Mouse (Mus musculus) stomach, embryonic 15.5 days (tissue): ENCODE results near the gene Pnpla3. TPM values are rescaled to one million over a fixed set of nuclear protein-coding genes. Genes with fewer than 3 reads are reported as not detected.

Experiments used
- ATAC-seq: fragments of 200-750 bp; cut with Nextera tagmentation; 2 replicates; pipeline ENCODE4 v1.8.0; 2017; ENCODE audit warnings: low read depth, moderate number of reproducible peaks, moderate TSS enrichment; ENCODE audit not compliant: insufficient read depth, low FRiP score
- H3K27ac ChIP-seq: fragments of 300-500 bp; sonication (generic); 2 replicates; pipeline ENCODE4 v1.5.1; 2015; ENCODE audit warnings: mild to moderate bottlenecking, inconsistent platforms
- H3K27me3 ChIP-seq: fragments of 300-500 bp; sonication (generic); replicated peaks from 2 replicates; pipeline ENCODE4 v1.6.1; 2015; ENCODE audit warnings: inconsistent platforms
- H3K36me3 ChIP-seq: fragments of 300-500 bp; sonication (generic); 2 replicates; pipeline ENCODE4 v1.6.1; 2015; ENCODE audit warnings: inconsistent platforms
- H3K4me1 ChIP-seq: fragments of 300-500 bp; sonication (generic); 2 replicates; pipeline ENCODE4 v1.6.1; 2015; ENCODE audit warnings: inconsistent platforms
- H3K4me2 ChIP-seq: fragments of 300-500 bp; sonication (generic); 2 replicates; pipeline ENCODE4 v1.6.1; 2015; ENCODE audit warnings: mild to moderate bottlenecking, inconsistent platforms
- H3K4me3 ChIP-seq: fragments of 300-500 bp; sonication (generic); replicated peaks from 2 replicates; pipeline ENCODE4 v1.5.1; 2015; ENCODE audit warnings: inconsistent platforms
- H3K9ac ChIP-seq: fragments of 300-500 bp; sonication (generic); 2 replicates; pipeline ENCODE4 v1.6.1; 2015; ENCODE audit warnings: inconsistent platforms
- H3K9me3 ChIP-seq: fragments of 300-500 bp; sonication (generic); 2 replicates; pipeline ENCODE4 v1.6.1; 2016; ENCODE audit warnings: inconsistent platforms
- WGBS: fragments of 180-500 bp; shearing (Covaris S2); methylation state at CpG from one replicate; pipeline ENCODE4 v1.1.7; 2015; 5-methylcytosine and 5-hydroxymethylcytosine counted together
- polyA plus RNA-seq: library from polyadenylated mRNA; unstranded; fragments of >200 nt; fragmentation: Nextera tagmentation; extraction: Ambion mirVana; gene quantifications from 2 replicates; pipeline ENCODE4 v1.2.1, GENCODE M21; 2015

Pnpla3 gene
- polyA plus RNA-seq, 1 experiment from 2014 or later: 0.85 TPM

DNA sequence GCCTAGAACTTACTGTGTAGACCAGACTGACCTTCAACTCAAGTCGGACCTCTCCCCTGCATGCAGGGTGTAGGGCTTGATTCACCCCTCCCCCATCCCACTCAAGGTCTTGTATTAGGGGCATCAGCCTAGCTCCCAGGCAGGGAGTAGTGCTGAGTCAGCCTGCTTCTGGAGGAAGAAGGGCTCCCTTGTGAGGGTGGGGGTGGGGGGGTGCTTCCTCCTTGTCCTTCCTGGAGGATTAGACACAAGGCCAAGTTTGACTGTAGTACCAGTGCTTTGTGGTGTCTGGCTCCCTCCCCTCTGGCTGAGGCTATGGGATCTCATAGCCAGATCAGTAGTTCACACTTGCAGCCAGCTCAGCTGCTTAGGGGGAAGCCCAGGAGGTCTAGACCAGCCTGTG lies 16.3 kb downstream of the Pnpla3 start:
- no peak for ATAC-seq
- Histone ChIP-seq H3K4me2 (no peak overlapping the region), H3K27me3 (no peaks in the 10 kb centered on the region), H3K9me3 (no peaks in the 10 kb centered on the region), H3K9ac (no peak overlapping the region), H3K4me1 (0 out of 2 replicates have a peak, but pooled peaks cover 3% of the 10 kb centered on the region), H3K27ac (no peak overlapping the region), H3K4me3 (no peak overlapping the region), H3K36me3 (no peaks in the 10 kb centered on the region)
- WGBS: 13% methylated on average over 1 of the region's 1 CpGs

DNA sequence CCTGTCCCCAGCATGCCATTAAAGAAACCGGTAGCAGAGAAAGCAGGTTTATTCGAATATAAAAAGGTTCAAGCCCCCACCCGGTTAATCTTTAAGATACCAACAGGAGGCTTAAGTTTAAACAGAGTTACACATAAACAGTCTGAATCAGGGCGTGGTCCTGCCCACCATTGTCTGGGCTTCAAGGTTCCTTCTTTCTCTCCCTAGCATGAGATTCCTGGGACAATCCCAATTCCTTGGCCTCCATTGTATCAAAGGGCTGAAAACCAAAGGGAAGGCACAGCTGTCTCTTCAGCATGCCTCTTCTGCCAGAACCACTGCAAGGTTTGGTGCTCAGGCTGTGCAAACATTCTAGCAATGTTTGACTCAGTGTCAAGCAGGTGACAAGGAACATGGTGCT lies 18.6 kb downstream of the Pnpla3 start:
- Histone ChIP-seq H3K4me3 (no peak overlapping the region), H3K27ac (no peak overlapping the region), H3K36me3 (no peaks in the 10 kb centered on the region), H3K4me1 (0 out of 2 replicates have a peak, but pooled peaks cover 3% of the 10 kb centered on the region), H3K9ac (no peak overlapping the region), H3K27me3 (no peaks in the 10 kb centered on the region), H3K9me3 (no peaks in the 10 kb centered on the region), H3K4me2 (no peak overlapping the region)
- 46% methylated on average over 4 of the region's 4 CpGs for WGBS
- ATAC-seq: no peak

DNA sequence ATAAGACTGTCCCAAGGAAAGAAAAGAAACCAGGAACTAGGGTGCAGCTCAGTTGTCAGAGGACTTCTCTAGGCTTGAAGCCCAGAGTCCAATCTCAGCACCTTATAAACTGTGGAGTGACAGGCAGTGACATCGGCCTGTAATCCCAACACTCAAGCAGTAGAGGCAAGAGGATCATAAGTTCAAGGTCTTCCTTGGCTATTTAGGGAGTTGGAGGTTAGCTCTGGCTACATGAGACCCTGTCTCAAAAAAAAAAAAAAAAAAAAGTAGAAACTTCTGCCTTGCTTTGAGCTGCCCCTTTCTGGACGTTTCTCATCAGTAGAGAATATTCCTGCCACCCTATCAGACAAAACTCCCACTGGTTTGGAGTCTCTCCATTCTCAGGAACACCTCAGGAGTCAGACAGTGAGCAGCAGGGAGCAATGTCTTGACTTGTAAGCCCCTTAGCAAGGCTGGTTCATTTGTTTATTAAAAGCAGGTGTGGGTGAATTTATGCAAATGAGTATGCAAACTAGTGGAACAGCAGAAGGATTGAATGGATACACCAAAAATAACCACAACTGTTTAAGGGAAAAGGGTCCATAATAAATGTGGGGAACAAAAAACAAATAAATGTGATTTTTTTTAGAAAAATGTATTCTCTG lies 21.4 kb downstream of the Pnpla3 start:
- WGBS: 49% methylated on average over 2 of the region's 2 CpGs
- no peak for ATAC-seq
- H3K4me1 ChIP-seq: peaks cover 4% of the 10 kb centered on the region; the same call in 1 of the 2 replicates
- no peak overlapping the region for H3K4me2 ChIP-seq
- H3K9ac ChIP-seq: no peak overlapping the region
- H3K4me3 ChIP-seq: no peak overlapping the region
- H3K36me3 ChIP-seq: no peaks in the 10 kb centered on the region
- no peak overlapping the region for H3K27ac ChIP-seq
- no peaks in the 10 kb centered on the region for H3K9me3 ChIP-seq
- no peaks in the 10 kb centered on the region for H3K27me3 ChIP-seq

DNA sequence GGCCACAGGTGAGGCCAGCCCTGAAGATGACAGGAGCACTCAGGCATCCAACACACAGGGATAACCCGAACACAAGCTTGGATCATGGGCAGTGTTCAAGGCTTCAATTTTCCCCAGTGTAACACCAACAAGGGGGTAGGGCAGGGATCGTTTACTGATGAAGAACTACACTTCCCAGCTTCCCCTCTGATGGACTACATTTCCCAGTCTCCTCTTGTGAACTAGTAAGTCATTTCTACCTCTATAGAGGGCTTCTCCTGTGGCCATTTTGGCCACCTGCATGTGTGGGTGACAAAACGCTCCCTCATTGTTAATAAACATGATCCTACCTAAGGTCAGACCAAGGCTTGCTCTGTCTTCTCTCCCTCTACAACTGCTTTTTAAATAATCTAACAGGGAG lies 22.2 kb downstream of the Pnpla3 start:
- peaks cover 4% of the 10 kb centered on the region; the same call in 1 of the 2 replicates for H3K4me1 ChIP-seq
- H3K4me2 ChIP-seq: no peak overlapping the region
- H3K9ac ChIP-seq: no peak overlapping the region
- no peaks in the 10 kb centered on the region for H3K9me3 ChIP-seq
- 39% methylated on average over 3 of the region's 3 CpGs for WGBS
- no peak for ATAC-seq
- no peak overlapping the region for H3K27ac ChIP-seq
- no peaks in the 10 kb centered on the region for H3K27me3 ChIP-seq
- no peak overlapping the region for H3K4me3 ChIP-seq
- no peaks in the 10 kb centered on the region for H3K36me3 ChIP-seq

DNA sequence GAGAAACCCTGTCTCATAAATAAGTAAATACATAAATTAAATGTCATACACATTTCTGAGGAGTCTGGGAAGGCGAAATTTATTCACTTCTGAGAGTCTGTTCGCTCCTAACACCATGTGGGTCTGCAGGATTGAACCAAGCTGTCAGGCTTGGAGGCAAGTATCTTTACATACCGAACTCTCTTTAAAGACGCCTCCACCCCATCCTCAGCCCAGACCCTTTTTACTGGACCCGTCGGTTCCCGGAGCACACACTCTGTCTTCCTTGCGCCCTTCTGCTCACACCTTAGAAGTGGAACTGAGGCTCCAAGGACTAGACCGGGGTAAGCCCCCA lies 24.1 kb downstream of the Pnpla3 start:
- Histone ChIP-seq H3K4me3 (peak overlapping the region; percentile 77), H3K27me3 (no peaks in the 10 kb centered on the region), H3K9me3 (no peaks in the 10 kb centered on the region), H3K9ac (peak overlapping the region; percentile 24; the same call in 1 of the 2 replicates), H3K27ac (peak overlapping the region; percentile 94), H3K4me2 (peak overlapping the region; percentile 62), H3K36me3 (0 out of 2 replicates have a peak, but pooled peaks cover 2% of the 10 kb centered on the region), H3K4me1 (peaks cover 4% of the 10 kb centered on the region; the same call in 1 of the 2 replicates)
- WGBS: 2% methylated on average over 9 of the region's 9 CpGs
- ATAC-seq: no peak

DNA sequence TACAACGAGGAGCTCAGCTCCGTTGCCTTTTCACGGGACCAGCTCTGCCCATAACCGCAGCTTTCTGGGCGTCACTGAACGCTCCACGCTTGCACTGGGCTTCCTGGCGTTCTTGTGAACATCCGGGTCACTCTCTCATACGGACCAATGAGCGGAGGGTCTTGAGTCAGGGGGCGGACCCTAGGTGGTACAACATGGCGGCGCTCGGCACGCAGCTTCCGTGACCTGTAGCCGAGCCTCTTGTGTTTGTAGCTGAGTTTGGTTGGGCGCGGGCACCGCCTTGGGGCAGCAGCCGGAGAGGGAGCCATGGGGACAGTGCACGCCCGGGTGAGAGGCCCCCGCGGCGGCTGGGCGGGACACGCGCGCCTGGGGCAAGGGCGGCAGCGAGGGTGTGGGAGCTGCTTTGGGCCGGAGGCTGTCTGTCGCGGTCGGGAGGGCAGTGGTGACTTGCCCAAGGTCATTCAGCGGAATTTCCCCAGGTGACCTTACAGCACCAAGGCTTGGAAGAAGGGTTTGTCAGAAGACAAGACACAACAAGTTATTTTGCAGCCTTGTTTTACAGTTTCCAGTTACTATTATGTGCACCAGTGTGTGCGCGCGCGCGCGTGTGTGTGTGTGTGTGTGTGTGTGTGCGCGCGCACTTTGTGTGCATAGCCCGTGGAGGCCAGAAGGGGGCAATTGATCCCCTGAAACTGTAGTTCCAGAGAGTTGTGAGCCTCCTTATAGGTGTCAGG lies 24.6 kb downstream of the Pnpla3 start, which contains the start of gene Samm50:
Gene Samm50 (plus strand): TSS at position 184 of the 734 bp plus-strand sequence.
- Histone ChIP-seq H3K36me3 (peaks cover 6% of the 10 kb centered on the region), H3K9ac (peak within 1 kb of the TSS; percentile 60), H3K9me3 (no peaks in the 10 kb centered on the region), H3K27me3 (no peaks in the 10 kb centered on the region), H3K4me3 (peak within 1 kb of the TSS; percentile 77), H3K27ac (peak within 1 kb of the TSS; percentile 94), H3K4me2 (peak within 1 kb of the TSS; percentile 62), H3K4me1 (peaks cover 4% of the 10 kb centered on the region; the same call in 1 of the 2 replicates)
- 6% methylated on average over 48 of the region's 48 CpGs for WGBS
- peak; percentile 96 for ATAC-seq

DNA sequence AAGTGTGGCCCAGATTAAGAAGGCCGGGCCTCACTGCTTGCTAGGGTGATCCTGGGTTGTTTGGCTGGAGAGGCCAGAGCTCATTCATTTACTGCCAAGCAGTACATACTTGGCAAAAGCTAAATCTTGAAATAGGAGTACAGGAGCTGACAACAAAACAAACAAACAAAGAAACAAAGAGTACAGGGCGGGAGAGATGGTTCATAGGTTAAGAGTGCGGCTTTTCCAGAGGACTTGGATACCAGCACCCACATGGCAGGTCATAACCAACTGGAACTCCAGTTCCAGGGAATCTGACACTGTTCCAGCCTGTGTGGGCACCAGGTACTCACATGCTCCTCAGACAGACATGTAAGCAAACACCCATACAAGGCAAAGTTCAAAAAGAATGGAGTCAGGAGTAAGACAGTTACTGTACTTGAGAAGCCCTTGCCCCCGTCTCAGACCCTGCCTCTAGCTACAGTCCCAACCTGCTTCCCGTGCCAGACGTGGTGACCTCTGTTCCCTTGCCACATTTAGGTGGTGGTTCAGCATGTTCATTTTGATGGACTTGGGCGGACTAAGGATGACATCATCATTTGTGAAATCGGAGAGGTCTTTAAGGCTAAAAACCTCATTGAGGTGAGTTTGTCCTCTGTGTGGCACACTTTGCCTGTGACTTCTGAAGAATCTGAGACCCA lies 29.0 kb downstream of the Pnpla3 start:
- Histone ChIP-seq H3K36me3 (peaks cover 47% of the 10 kb centered on the region), H3K9me3 (no peaks in the 10 kb centered on the region), H3K4me1 (peaks cover 4% of the 10 kb centered on the region; the same call in 1 of the 2 replicates), H3K9ac (no peak overlapping the region), H3K4me3 (no peak overlapping the region), H3K4me2 (no peak overlapping the region), H3K27me3 (no peaks in the 10 kb centered on the region), H3K27ac (no peak overlapping the region)
- WGBS: 86% methylated on average over 8 of the region's 8 CpGs
- ATAC-seq: no peak

DNA sequence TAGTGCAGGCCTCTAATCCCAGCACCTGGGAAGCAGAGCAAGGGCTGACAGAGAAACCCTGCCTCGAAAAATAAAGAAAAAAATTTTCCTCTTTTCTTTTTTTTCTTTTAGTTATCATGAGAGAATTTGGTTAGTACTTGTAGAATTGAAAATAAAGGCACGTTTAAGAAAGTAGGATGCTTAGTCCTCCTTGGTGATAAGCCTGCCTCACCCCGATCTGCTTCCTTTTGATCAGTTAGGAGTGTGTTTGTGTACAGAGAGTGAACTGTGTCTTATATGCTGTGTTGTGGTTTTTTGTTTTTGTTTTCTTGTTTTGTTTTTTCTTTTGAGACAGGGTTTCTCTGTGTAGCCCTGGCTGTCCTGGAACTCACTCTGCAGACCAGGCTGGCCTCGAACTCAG lies 39.7 kb downstream of the Pnpla3 start:
- ATAC-seq: no peak
- no peaks in the 10 kb centered on the region for H3K4me1 ChIP-seq
- no peak overlapping the region for H3K9ac ChIP-seq
- H3K27me3 ChIP-seq: no peaks in the 10 kb centered on the region
- H3K4me3 ChIP-seq: no peak overlapping the region
- H3K27ac ChIP-seq: no peak overlapping the region
- no peaks in the 10 kb centered on the region for H3K9me3 ChIP-seq
- peaks cover 56% of the 10 kb centered on the region for H3K36me3 ChIP-seq
- no peak overlapping the region for H3K4me2 ChIP-seq
- 87% methylated on average over 4 of the region's 4 CpGs for WGBS

DNA sequence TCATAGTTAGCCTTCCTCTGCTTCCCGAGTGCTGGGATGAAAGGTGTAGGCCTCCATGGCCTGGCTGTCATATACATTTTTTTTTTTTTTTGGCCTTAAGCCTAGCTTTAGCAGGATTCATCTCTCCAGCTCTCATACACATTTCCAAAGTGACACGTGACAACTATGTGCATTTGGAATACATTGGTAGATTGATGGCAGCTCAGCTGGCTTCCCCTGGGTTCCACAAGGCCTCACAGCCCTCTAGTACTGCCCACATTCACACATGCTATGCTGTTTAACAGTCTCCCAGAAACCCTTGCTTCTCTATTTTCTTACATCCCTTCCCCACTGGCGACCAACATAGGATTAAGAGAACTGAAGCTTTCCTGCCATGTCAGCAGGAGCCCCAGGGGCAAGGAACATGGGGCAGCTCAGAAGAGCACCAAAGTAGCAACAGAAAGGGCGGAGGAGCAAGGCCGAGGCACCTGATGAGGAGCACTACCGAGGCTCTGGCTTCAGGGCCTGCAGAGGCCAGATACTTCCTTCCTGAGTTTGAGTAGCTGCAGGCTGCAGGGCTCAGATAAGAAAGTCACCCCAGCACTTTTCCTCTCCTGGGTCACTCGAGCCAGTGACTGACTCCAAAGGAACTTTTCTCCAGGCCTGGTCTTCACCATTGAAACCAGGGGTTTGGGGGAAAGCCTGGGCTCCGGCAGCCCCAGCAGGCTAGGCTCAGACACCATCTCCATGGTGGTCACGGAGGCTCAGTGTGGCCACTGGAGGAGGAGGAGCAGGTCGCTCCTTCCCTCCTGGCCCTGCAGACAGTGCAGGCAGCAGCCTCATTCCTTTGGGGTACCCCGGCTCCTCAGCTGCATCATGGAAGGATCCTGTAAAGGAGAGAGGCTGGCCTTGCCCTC lies 42.1 kb downstream of the Pnpla3 start:
- WGBS: 74% methylated on average over 11 of the region's 11 CpGs
- Histone ChIP-seq H3K4me3 (no peak overlapping the region), H3K9ac (no peak overlapping the region), H3K9me3 (no peaks in the 10 kb centered on the region), H3K4me1 (no peaks in the 10 kb centered on the region), H3K4me2 (no peak overlapping the region), H3K27ac (no peak overlapping the region), H3K36me3 (peaks cover 41% of the 10 kb centered on the region), H3K27me3 (no peaks in the 10 kb centered on the region)
- peak; percentile 70 for ATAC-seq

DNA sequence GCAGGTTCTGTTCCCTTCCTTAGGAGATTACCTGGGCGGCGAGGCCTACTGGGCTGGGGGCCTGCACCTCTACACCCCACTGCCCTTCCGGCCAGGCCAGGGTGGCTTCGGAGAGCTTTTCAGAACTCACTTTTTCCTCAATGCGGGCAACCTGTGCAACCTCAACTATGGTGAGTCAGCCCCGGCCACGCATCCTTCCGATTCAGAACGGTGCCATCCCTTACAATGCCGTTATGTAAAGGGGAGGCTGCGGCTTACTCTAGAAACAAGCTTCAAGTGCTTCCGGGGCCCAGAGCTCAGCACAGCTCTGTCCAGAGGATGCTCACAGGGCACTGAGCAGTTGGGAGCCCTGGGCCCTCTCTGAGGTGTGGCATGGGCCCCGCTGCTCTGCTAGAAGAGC lies 42.8 kb downstream of the Pnpla3 start:
- Histone ChIP-seq H3K36me3 (peaks cover 40% of the 10 kb centered on the region), H3K9me3 (no peaks in the 10 kb centered on the region), H3K27me3 (no peaks in the 10 kb centered on the region), H3K27ac (no peak overlapping the region), H3K9ac (no peak overlapping the region), H3K4me2 (no peak overlapping the region), H3K4me3 (no peak overlapping the region), H3K4me1 (no peaks in the 10 kb centered on the region)
- ATAC-seq: no peak
- WGBS: 94% methylated on average over 13 of the region's 13 CpGs

DNA sequence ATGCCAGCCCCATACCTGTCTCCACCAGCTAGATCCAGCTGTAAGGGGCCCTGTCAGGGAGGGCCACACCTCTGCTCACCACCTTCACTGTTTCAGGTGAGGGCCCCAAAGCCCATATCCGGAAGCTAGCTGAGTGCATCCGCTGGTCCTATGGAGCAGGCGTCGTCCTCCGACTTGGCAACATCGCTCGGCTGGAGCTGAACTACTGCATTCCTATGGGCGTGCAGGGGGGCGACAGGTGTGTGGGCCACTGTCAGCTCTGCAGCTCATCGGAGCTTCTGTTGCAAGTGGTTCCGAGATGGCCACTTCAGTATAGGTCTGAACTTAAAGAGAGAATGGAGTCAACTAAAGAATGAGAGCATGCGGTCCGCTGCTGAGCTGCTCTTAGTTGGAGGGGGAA lies 43.3 kb downstream of the Pnpla3 start:
- no peaks in the 10 kb centered on the region for H3K9me3 ChIP-seq
- no peaks in the 10 kb centered on the region for H3K27me3 ChIP-seq
- no peak for ATAC-seq
- no peaks in the 10 kb centered on the region for H3K4me1 ChIP-seq
- H3K4me3 ChIP-seq: no peak overlapping the region
- peaks cover 35% of the 10 kb centered on the region for H3K36me3 ChIP-seq
- no peak overlapping the region for H3K9ac ChIP-seq
- H3K27ac ChIP-seq: no peak overlapping the region
- WGBS: 85% methylated on average over 13 of the region's 13 CpGs
- H3K4me2 ChIP-seq: no peak overlapping the region
